Mouse (Mus musculus) erythroblast, embryonic 14.5 days (primary cell): ENCODE results near the gene Sbds.

Source experiments
- GATA1 ChIP-seq: IDR thresholded peaks from 2 replicates; pipeline ENCODE4 v1.6.1; 2012; ENCODE audit warnings: low read length, inconsistent platforms, mixed read lengths
- TAL1 ChIP-seq: IDR thresholded peaks from 3 replicates; pipeline ENCODE4 v1.6.1; 2012; ENCODE audit warnings: low read length, inconsistent platforms, mixed read lengths

DNA sequence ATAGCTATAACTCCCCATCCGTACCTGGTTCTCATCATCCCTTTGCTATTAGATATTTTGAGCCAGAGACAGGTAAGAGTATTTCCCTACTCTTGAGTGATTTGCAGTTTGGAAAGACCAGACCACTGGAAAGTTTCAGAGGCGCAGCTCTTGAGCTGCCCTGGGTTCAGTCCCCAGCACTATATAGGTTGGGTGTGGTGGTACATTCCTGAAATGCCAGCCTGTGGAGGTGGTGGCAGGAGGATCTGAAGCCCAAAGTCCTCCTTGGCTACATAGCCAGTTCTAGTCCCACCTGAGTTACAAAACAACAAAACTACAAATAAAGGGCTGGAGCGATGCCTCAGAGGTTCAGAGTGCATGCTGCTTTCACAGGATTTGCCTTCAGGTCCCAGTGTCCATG, 28.5 kb downstream of the Sbds start:
- TF ChIP-seq GATA1 (no peak), TAL1 (no peak)
